Mouse (Mus musculus) kidney, postnatal 10 days (tissue): Measurements from ENCODE around the gene Fam171a2.
"Not testable (repeated sequence)": the region's sequence is repeated elsewhere in the genome, so short reads cannot be mapped to it uniquely, and the experiment has no call there.

Experiments
- DNase-seq: peaks from one replicate; pipeline ENCODE4 v3.0.0; 2021; ENCODE audit warnings: mixed read lengths

Fam171a2 gene

DNA sequence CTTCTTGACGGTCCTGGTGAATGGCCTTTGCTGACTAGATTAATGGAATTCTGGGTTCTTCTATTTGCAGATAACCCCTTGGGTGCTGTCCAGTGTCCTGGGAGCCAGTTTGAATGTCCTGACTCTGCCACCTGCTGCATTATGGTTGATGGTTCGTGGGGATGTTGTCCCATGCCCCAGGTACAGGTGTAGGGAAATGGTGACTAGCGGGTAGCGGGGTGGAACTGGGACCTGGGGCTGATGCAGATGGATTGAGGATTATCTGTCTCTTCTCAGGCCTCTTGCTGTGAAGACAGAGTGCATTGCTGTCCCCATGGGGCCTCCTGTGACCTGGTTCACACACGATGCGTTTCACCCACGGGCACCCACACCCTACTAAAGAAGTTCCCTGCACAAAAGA, 13.6 kb downstream of the Fam171a2 start:
- DNase-seq: no peak

DNA sequence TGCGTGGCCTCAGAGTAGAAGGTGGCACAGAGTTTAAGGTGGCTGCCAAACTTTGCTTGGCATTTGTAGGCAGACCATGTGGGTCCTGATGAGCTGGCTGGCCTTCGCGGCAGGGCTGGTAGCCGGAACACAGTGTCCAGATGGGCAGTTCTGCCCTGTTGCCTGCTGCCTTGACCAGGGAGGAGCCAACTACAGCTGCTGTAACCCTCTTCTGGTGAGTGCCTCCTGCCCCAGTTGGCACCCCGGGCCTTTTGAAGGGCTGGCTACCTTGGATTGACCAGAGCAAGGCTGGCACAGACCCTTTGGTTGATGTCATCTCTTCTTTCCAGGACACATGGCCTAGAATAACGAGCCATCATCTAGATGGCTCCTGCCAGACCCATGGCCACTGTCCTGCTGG, 14.6 kb downstream of the Fam171a2 start:
- no peak for DNase-seq

DNA sequence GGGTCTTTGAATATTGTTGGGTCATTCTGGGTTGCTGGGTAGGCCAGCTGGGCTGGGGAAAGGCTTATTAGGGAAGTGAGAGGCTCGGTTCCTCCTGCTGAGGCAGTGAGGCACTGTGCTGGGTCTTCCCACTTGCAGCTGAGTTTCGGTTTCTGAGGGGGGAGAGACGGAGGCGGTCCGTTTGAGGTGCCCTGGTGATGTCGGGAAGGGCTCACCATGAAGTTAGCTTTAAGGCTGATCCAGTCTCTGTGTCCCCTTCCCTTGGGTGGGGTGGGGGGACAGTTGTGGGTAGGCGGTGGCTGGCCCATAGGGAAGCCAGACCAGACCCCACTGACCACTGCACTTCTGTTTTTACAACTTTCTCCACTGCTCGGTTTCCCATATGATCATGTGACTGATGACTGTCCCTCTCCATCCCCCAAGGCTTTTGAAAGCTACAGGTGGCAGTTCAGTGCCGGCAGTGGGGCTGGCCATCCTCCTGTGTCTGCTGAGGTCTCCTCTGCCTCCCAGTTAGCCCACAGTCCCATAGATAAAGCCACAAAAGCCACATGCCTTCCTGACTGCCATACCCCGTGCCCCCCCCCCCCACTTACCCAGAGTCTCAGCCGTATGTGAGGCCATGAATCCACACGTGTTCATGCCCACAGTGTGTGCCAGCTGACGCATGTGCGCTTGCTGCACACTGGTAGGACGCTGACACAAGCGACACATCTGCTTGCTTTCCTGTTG, 15.2 kb downstream of the Fam171a2 start:
- peak; percentile 26 for DNase-seq

DNA sequence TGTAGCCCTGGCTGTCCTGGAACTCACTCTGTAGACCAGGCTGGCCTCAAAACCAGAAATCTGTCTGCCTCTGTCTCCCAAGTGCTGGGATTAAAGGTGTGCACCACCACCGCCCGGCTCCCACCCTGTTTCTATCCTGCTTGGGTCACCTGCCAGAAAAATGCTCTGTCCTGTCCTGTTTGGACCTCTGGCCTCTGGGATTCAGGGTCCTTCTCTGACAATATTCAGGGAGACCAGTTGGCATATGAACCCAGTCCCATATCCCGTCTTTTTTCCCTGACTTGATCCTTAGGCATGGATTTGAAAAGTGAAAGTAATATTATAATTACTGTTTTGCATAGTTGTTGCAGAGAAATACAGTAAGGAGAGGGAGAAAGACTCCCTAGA, 15.8 kb downstream of the Fam171a2 start:
- no peak for DNase-seq

DNA sequence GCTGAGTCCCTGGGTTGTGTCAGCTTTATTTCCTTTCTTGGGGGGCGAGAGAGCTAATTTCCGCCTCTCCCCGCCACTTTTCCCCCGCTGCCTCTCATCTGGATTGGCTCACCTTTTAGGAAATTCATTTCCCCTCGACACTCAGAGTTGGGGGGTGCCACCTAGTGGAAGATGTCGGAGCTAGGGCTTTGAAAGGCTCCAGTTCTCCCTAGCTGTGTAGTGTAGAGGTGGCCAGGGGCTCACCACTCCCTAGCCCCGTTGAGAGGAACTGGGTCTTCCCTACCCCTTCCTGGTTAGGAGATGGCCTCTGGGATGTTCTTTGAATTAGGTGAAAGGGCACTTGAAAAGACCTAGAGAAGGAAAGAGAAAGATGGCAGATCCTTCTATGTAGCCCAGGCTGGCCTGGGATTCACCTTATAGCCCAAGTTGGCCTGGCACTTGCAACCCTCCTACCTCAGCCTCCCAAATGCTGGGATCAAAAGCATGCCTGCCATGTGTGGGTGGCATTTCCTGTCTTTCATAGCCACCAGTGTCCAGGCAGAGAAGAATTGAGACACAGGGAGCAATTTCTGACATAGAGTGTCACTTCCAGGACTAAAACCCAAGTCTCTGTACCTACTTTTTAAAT, 16.4 kb downstream of the Fam171a2 start:
- peak; percentile 90 for DNase-seq

DNA sequence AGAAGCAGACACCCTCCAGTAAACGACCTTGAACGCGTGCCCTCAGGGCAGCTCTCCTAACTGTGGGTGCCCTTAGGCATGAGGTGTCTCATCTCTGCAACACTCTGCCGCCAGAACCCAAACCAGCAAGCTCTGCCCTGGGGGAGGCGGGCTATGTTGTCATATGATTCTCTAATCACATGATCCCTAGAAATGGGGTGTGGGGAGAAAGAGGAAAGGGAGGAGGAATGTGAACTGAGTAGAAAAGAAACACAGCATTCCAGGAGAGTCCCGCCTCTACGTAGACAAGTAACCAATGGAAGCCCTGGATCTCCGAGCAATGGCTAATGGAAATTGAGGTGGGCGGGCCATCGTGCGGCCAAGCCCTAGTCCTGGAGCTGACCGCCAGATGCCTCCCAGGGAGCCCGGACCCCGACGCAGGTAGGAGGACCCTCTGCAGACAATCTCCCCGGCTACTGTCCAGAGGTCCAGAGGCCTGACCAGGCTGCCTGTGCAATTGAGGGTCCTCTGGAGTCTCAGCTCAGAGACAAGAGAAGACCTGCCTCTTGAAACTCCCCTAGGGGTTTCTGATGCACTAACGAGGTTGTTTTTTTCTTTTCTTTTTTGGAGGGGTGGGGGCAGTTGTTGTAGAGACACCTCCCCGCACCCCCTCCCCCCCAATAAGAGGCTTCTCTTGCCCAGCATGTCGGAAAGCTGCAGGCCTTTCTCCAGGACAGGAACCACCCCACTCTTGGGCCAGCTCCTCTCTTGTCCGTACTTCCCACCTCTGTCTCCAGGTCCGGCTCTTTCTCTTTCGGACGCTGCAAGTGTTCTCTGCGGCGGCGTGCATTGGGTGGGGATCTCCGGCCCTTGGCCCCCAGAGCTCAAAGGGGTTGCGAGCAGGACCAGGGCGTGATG, 17.1 kb downstream of the Fam171a2 start, which contains the start of gene Grn:
TSS of gene Grn (plus strand) at position 195 of the 897 bp plus-strand sequence.
- peak; percentile 93 for DNase-seq

DNA sequence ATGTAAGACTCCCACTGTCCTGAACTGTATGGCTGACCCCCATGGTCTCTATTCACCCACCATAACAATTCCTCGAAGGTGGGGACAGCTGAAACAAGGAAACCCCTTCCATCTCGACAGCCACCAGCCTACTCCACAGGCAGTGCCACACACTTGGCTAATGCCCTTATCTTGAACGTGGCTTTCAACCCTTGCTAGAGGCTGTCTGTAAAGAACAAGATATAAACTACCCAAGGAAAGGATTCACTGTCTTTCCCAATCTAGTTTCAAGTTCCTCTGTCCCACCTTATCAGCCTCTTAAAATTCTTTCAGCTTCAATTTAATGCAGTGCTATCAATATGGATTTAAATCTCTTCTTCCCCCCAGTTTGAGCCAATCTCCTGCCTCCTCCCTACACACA, 17.9 kb downstream of the Fam171a2 start:
- no peak for DNase-seq

DNA sequence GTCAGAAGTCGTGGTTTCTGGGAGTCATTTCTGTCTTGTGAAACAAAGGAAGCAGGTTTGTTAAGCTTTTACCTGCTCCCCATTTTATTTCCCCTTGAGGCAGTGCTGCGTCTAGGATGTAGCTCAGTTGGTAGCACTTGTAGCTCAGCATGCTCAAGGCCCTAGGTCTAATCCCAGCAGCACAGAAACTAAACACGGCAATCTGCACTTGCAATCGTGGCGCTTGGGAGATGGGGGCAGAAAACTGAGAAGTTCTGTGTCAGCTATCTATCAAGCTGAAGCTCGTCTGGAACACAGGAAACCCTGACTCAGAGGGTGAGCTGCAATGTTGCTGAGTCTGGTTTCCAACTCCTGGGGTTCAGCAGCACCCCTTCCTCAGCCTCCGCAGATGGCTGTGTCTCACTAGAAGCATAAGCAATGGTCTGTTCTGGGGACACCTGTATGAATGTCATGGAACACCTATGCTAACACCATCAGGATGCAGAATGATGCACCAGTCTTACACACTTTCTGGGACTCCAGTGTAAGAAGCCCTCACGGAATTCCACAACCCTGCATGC, 18.4 kb downstream of the Fam171a2 start:
- DNase-seq: no peak

DNA sequence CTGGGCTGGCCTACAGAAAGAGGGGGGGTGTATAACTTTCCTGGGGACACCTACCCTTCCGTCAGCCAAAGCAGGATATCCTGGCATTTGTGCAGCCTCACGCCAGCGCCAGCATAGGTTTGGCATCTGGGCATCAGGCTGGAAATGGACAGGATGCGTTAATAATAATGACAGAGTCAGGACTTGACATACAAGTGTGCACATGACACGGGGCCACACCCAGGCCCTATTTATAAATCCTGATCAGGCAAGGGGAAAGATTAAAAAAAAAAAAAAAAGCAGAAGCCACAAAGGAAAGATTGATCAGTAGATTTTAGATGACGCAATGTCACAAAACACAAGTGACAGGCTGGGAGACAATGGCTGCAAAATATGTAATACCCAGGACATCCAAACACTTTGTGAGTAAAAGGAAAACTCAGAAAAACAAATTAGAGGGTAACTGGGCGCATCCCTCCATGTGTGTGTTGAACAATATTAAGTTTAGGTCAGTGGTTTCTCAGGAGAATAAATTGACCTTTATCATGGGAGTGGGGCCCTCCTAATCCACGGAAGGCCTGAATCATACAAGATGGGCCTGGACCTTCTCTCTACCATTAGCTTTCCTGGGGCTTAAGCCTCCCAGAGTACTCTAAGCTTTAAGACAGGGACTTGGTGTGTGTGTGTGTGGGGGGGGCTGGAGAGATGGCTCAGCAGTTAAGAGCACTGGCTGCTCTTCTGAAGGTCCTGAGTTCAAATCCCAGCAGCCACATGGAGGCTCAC, 21.7 kb downstream of the Fam171a2 start:
- no peak for DNase-seq

DNA sequence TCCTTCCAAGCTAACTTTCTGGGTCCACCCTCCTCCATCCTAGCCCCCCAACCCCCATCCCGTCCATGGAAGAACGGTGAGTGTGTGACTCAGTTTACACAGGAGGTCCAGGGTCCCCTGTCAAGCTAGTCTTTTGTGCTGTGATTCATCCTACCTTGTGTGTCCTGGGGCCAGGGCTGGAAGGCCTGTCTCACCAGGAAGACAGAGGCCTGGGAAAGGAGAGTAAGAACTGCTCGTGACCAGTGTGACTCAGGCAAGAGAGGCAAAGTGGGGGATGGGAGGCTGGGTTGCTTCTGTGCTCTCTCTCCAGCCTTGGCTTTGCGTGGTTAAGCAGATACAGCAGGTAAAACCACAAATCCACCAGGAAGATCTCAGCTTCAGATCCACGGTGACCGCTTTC, 22.8 kb downstream of the Fam171a2 start:
- no peak for DNase-seq

DNA sequence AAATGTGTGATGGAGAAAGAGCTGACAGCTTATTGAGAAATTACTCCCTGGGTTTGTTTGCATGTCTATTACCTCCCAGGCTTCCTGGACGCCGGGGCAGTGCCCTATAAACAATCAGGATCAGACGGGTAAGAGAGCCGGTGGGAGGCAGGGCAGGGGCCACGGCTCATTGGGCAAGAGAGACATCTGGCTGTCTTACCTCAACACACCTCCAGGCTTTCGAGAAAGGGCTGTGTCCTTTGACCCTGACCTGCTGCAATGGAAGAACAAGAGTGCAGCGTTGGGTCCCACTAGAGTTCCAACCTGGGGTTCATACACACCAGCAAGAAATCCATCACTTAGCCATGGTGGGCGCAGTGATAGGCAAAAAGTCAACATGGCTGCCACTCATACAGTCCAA, 25.9 kb downstream of the Fam171a2 start:
- DNase-seq: no peak

DNA sequence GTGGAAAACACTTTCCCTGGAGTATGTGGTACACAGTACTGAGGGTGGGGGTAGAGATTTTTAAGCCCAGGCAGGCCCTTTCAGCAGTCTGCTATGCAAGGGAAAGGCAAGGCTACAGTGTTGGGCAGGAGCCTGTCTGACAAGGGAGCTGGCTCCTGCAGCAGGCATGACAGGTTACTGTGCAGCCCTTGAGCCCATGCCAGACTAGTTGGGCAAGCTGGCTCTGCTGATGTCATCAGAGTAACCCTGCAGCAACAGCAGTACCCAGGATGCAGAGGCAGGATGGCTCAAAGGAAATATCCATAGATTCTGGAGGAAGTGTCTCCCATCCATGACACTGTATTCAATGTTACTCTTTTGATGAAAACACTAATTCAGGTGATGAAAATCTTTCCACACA, 28.6 kb downstream of the Fam171a2 start:
- no peak for DNase-seq

DNA sequence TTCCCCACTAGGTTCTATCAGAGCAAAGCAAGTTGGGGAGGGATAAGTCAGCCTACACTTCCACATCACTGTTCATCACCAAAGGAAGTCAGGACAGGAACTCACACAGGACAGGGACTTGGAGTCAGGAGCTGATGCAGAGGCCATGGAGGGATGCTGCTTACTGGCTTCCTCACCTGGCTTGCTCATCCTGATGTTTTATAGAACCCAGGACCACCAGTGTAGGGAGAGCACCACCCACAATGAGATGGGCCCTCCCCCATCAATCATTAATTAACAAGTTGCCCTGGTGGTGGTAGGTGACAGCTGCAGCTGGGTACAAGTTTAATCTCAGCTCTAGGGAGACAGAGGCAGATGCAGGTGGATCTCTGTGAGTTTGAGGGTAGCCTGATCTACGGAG, 30.3 kb downstream of the Fam171a2 start:
- DNase-seq: no peak

DNA sequence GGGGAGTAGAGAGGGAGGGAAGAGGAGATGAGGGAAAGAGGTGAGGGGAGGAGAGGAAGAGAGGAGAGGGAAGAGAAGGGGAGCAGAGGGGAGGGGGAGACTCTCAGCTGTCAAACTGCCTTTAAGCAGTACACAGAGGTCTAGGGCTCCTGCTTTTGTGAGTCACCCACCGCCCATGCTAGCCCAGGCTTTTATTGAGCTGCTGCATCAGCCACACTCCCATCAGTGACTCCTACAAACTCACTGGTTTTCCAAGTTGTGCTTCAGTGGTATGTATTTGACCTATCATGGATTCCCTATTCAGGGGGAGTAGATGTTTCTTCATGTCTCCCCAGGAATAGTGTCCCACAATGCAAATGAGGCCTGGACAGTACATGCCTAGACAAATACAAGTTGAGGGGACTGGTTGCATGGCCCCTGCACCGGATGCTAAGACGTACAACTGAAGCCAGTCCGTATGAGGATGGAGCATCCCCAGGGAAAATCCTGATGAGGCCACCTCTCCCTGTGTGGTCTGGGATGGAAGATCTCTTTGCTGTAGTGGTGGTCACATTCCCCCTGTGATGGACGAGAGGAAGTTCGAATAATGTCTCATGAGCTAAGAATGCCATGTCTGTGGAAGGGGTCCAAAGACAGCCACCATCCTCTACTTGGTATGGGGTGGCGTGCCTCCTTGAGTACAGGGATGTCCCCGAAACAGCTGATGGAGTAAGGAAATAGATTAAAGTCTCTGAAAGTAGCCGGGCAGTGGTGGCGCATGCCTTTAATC, 32.3 kb downstream of the Fam171a2 start:
- DNase-seq: no peak

DNA sequence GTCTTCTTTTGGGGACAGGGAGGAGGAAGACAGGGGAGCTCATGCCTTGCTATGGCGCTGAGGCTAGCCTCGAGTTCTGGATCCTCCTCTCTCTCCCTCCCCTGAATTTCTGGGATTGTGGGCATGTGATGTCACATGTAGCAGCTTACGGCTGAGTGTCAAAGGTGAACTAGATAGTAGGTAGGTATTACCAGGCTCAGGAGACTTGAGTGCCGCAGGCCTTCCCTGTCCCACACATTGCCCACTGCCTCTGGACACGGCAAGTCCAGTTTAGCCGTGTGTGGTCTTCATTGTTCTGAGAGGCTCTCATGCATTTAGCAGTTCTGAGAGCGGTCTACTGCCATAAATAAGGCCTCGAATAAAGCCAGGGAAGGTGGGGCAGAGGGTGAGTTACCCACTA, 34.4 kb downstream of the Fam171a2 start:
- DNase-seq: peak; percentile 2

DNA sequence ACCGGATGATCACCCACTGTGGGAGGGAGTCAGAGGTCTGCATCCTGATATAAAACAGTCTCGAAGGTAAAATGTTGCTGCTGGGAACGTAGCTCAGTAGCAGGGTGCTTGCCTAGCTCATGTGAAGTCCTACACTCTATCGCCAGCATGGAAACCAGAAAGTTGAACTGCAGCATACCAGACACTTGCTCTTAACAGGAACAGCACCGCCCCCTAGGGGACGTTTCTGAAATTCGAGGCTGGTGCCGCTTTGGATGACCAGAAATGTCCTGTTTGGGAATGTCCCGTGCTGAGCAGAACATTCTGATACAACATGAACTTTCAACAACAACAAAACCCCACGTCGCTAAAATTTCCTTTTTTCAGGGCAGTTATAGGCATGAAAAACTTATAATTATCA, 35.8 kb downstream of the Fam171a2 start:
- DNase-seq: peak; percentile 97

DNA sequence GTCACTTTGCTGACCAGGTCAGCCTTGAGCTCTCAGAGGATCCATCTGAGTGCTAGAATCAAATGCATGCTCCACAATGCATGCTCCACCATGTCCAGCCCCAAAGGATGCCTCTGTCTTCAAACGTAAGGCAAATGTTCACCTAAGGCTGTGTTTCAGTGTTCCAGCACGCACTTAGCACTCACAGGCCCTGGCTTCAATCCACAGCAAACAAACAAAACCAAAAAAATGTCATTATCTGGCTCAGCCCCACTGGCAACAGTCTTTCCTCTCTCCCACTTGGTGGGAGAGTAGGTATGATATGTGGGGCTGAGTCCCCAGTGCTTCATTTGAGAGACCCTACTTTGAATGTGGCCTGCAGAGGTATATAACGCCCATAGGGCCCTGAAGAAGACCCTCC, 36.4 kb downstream of the Fam171a2 start:
- DNase-seq: no peak

DNA sequence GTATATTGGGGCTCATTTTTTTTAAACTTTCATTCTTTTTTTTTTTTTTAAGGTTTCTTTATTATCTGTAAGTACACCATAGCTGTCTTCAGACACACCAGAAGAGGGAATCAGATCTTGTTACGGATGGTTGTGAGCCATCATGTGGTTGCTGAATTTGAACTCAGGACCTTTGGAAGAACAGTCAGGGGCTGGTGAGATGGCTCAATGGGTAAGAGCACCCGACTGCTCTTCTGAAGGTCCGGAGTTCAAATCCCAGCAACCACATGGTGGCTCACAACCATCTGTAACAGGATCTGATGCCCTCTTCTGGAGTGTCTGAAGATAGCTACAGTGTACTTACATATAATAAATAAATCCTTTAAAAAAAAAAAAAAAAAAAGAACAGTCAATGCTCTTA, 37.1 kb downstream of the Fam171a2 start:
- not testable (repeated sequence) for DNase-seq

DNA sequence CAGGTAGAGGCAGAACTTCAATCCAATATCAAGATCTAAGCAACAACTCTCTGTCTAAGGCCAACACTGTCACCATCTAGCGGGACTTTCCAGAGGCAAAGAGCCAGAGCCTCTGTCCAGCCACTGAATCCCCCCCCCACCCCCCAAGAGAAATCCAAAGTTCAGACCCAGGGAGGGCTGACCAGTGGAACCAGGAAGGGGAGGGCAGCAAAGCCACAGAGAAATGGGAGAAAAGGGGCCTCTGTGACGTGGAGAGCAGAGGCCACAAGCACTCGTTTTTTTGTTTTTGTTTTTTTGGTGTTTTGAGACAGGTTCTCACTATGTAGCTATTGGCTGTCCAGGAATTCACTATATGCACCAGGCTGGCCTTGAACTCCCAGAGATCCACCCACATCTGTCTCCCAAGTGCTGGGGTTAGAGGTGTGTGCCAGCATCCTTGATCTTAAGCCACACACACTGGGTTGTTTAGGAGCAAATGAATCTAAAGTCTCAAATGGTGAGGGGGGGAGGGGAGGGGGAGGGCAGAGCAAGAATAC, 37.6 kb downstream of the Fam171a2 start:
- peak; percentile 32 for DNase-seq

DNA sequence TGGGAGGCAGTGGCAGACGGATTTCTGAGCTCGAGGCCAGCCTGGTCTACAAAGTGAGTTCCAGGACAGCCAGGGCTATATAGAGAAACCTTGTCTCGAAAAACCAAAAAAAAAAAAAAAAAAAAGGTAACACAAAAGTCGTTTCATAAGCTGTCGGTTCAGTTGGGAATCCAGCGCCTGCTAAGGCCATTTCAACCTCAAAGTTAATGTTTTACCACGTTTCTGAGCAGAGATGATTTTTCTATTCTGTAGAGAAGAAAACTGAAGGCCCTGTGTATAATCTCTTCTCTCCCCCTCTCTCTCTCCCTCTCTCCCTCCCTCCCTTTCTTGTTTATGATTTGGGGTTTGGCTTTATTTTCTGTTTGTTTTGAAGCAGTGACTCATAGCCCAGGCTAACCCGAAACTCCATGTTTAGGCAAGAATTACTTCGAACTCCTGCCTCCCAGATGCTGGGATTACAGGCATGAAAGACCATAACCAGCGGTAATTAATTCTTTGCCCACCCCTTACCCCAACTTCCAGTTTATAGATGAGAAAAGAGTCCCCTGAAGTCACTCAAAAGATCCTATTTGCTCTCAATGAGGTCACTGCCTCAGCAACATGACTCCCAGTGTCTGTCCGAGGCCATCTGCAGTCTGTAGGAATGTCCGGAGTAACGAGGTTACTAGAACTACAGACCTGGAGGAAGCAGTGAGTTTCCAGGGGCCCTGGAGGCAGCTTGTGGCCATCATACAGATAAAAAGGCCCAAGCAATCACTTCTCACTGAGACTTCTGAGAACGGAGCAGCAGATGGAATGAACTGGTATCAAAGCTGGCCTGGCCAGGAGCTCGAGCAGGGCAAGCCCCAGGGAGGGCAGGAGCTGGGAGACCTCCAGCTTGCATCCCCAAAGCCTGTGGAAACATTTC, 38.3 kb downstream of the Fam171a2 start:
- DNase-seq: no peak
